In the genomic region with DNA sequence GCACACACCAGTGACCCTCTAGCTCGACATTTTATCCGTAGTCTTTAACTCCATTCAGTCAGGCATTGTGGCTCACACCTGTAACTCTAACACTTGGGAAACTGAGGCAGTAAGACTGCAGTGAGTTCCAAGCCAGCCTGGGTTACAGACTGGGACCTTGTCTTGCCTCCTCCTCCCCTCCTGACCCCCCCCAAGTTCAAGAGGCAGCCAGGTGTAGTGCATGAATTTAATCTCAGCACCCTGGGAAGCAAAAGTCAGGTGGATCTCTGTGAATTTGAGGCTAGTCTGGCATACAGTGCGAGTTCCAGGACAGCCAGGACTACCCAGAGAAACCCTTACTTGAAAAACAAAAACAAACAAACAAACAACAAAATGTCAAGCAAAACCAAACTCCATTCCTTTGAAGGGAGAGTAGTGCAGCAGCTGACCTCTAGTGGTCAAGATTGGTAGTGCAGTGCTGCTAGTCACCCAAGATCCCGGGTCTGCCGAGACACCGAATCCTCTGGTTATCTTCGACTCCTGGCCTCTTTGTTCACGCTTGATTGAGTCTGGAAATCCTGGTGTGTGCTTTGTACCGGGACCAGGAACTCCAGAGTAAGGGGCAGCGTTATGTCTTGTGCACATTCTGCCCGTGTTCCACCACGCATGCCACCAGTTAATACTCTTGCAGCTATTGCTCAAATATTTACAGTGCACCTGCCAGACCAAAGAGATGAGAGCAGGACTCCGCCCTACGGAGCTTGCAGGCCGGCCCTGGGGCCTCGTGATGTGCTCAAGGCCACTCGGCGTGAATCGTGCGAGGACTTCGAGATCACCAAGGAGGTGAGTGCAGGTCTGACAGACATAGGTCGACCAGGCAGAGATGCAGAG, we compare ENCODE assay signal across 8 mouse cellular contexts. TPM values are rescaled to one million over a fixed set of nuclear protein-coding genes. Genes with fewer than 3 reads are reported as not detected.
A peak's percentile ranks its signal among the peaks of the same experiment; 100 is the strongest.
DNase-seq lines count a peak whose midpoint lies in the region; ATAC-seq and TF ChIP-seq lines count a peak whose summit lies in the region.

No protein-coding gene starts in this region.

- ATAC-seq in heart, postnatal 0 days (ENCODE audit: insufficient read depth, low read depth): 0 out of 2 replicates have a peak, but pooled peaks have one; percentile 1
- no peak; the same call in 1 of the 2 replicates for ATAC-seq in lung, embryonic 15.5 days (ENCODE audit: borderline replicate concordance, extremely low read depth, low FRiP score, low TSS enrichment)

- peaks cover 4% of the 10 kb centered on the region for H3K36me3 ChIP-seq in ES-E14 (ENCODE audit: control insufficient read depth, insufficient read depth, low read length, poor library complexity, severe bottlenecking)
- H3K36me3 ChIP-seq in forebrain, embryonic 10.5 days (replicated peaks): no peaks in the 10 kb centered on the region
- H3K36me3 ChIP-seq in heart, postnatal 0 days (replicated peaks; ENCODE audit: control insufficient read depth, insufficient read depth, low read length): no peaks in the 10 kb centered on the region
- H3K36me3 ChIP-seq in lung, embryonic 15.5 days: no peaks in the 10 kb centered on the region

- WGBS in forebrain, embryonic 10.5 days: 17% methylated on average over 22 of the region's 22 CpGs
- 19% methylated on average over 22 of the region's 22 CpGs for WGBS in heart, postnatal 0 days
- 16% methylated on average over 22 of the region's 22 CpGs for WGBS in lung, embryonic 15.5 days
- WGBS in olfactory bulb, adult 2 months: 21% methylated on average over 22 of the region's 22 CpGs

- in situ Hi-C loops in ES-E14 (cut with MboI; ENCODE audit: low sequenced_read_pairs in 2 of 2, unreplicated experiment in 2 of 2): no loop called here

- H3K27ac ChIP-seq in ES-E14 (ENCODE audit: insufficient read depth, low read depth, low read length, poor library complexity, severe bottlenecking): no peak overlapping the region; the same call in 1 of the 2 replicates
- H3K27ac ChIP-seq in forebrain, embryonic 10.5 days: no peak overlapping the region; the same call in 1 of the 2 replicates
- H3K27ac ChIP-seq in heart, postnatal 0 days (ENCODE audit: low read depth): peak overlapping the region; percentile 85
- peak overlapping the region; percentile 48 for H3K27ac ChIP-seq in lung, embryonic 15.5 days
- H3K27ac ChIP-seq in olfactory bulb, adult 2 months (ENCODE audit: insufficient read depth, low read depth, low read length): no peak overlapping the region

- peaks cover 5 to 37% of the 10 kb centered on the region in 2 experiments; a peak in 3 of 4 replicates for H3K4me1 ChIP-seq in ES-E14 (ENCODE audit: control insufficient read depth in 2 of 2, insufficient read depth in 2 of 2, low read length in 2 of 2, poor library complexity in 1 of 2)
- peaks cover 30% of the 10 kb centered on the region for H3K4me1 ChIP-seq in forebrain, embryonic 10.5 days
- H3K4me1 ChIP-seq in heart, postnatal 0 days (ENCODE audit: control insufficient read depth, insufficient read depth): peaks cover 25% of the 10 kb centered on the region
- H3K4me1 ChIP-seq in lung, embryonic 15.5 days: peaks cover 31% of the 10 kb centered on the region
- peaks cover 22% of the 10 kb centered on the region for H3K4me1 ChIP-seq in olfactory bulb, adult 2 months (ENCODE audit: control insufficient read depth, insufficient read depth, low read length)

- H3K9ac ChIP-seq in ES-E14 (ENCODE audit: insufficient read depth, low read depth, low read length, poor library complexity, severe bottlenecking): no peak overlapping the region
- no peak overlapping the region for H3K9ac ChIP-seq in heart, postnatal 0 days (replicated peaks; ENCODE audit: low read depth, low read length)
- H3K9ac ChIP-seq in lung, embryonic 15.5 days: no peak overlapping the region

- H3K4me2 ChIP-seq in heart, postnatal 0 days (ENCODE audit: low read depth, low read length): 0 out of 2 replicates have a peak overlapping the region, but pooled peaks have one; percentile 16
- peak overlapping the region; percentile 37 for H3K4me2 ChIP-seq in lung, embryonic 15.5 days

- TF ChIP-seq EP300 in heart, postnatal 0 days (IDR thresholded peaks at IDR 0.05; ENCODE audit: low read depth): no peak

- H3K4me3 ChIP-seq in ES-E14 (ENCODE audit: insufficient read depth in 1 of 2, low read depth in 1 of 2, low read length in 2 of 2, poor library complexity in 1 of 2, severe bottlenecking in 1 of 2): no peak overlapping the region; a peak in 1 of 4 replicates
- peak overlapping the region; percentile 35 for H3K4me3 ChIP-seq in forebrain, embryonic 10.5 days
- H3K4me3 ChIP-seq in heart, postnatal 0 days (ENCODE audit: low read depth, low read length): no peak overlapping the region
- no peak overlapping the region for H3K4me3 ChIP-seq in lung, embryonic 15.5 days
- H3K4me3 ChIP-seq in olfactory bulb, adult 2 months (ENCODE audit: insufficient read depth, low read depth, low read length): 0 out of 2 replicates have a peak overlapping the region, but pooled peaks have one; percentile 9

- DNase-seq in ES-E14 (ENCODE audit: low read depth, low spot score): peak; percentile 72
- DNase-seq in c-Kit-positive CD71-positive TER-119-negative erythroid progenitor cells, embryonic 14.5 days (ENCODE audit: low read depth): peak; percentile 36
- DNase-seq in forebrain, embryonic 10.5 days (ENCODE audit: extremely low spot score, low spot score): peak; percentile 64
- peak; percentile 55 for DNase-seq in heart, postnatal 0 days (ENCODE audit: low spot score)
- DNase-seq in kidney, postnatal 4 days: peak; percentile 87 to 89
- peak; percentile 75 for DNase-seq in thymus, postnatal 0 days (ENCODE audit: low spot score)

- peaks cover 50% of the 10 kb centered on the region for H3K27me3 ChIP-seq in forebrain, embryonic 10.5 days (ENCODE audit: poor library complexity, severe bottlenecking)
- H3K27me3 ChIP-seq in heart, postnatal 0 days (ENCODE audit: control insufficient read depth, insufficient read depth, low read length): no peaks in the 10 kb centered on the region
- peaks cover 4% of the 10 kb centered on the region; the same call in 1 of the 2 replicates for H3K27me3 ChIP-seq in lung, embryonic 15.5 days

- peak; percentile 95 for TF ChIP-seq CTCF in heart, postnatal 0 days (IDR thresholded peaks at IDR 0.05; ENCODE audit: low read depth)
- TF ChIP-seq CTCF in olfactory bulb, adult 2 months (IDR thresholded peaks at IDR 0.05; ENCODE audit: insufficient read depth, low read depth, low read length): 0 out of 2 replicates have a peak, but pooled peaks have one; percentile 30

- no peak for TF ChIP-seq POLR2A in olfactory bulb, adult 2 months (IDR thresholded peaks at IDR 0.05; ENCODE audit: insufficient read depth, low read depth, low read length)

- no peaks in the 10 kb centered on the region for H3K9me3 ChIP-seq in ES-E14 (ENCODE audit: control insufficient read depth, insufficient read depth, low read depth, low read length)
- H3K9me3 ChIP-seq in forebrain, embryonic 10.5 days: no peaks in the 10 kb centered on the region
- no peaks in the 10 kb centered on the region for H3K9me3 ChIP-seq in heart, postnatal 0 days (replicated peaks; ENCODE audit: control insufficient read depth, low read length)
- H3K9me3 ChIP-seq in lung, embryonic 15.5 days: no peaks in the 10 kb centered on the region

TF ChIP-seq in ES-E14, 5 proteins besides CTCF, POLR2A, EP300 and RAD21 (continues in another document):
- TF ChIP-seq ZC3H11A (IDR thresholded peaks at IDR 0.05; ENCODE audit: borderline replicate concordance, low read depth, low read length): 0 out of 2 replicates have a peak, but pooled peaks have one; percentile 30

RNA-seq across cellular contexts. Expression of gene Slc30a2, which starts 13.8 kb away (rescaled TPM):
- 23.5 and 24.3 TPM in 2 replicates for total RNA-seq in ES-E14 (2012; rRNA removed)
- not detected in 2 replicates for polyA plus RNA-seq in forebrain, embryonic 10.5 days (2016; fragmentation: Nextera tagmentation; extraction: Ambion mirVana)
- 0.38 TPM in 1 of 2 replicates, not detected in the other for total RNA-seq in heart, postnatal 0 days (2014; rRNA removed; ENCODE audit: low replicate concordance)
- polyA plus RNA-seq in heart, postnatal 0 days (2015; fragmentation: Nextera tagmentation; extraction: Ambion mirVana): 0.16 and 0.33 TPM in 2 replicates
- polyA plus RNA-seq in lung, embryonic 15.5 days (2015; fragmentation: Nextera tagmentation; extraction: Ambion mirVana): 0.26 and 0.43 TPM in 2 replicates
- not detected in 2 replicates for polyA plus RNA-seq in olfactory bulb, adult 2 months (2012; ENCODE audit: insufficient read depth, insufficient read length, low replicate concordance, missing spikeins)
- polyA plus RNA-seq in thymus, postnatal 0 days (2015; fragmentation: Nextera tagmentation; extraction: Ambion mirVana): 0.17 and 0.40 TPM in 2 replicates

RNA-seq across cellular contexts. Expression of gene Extl1, which starts 26.8 kb away (rescaled TPM):
- 4.2 and 7.3 TPM in 2 replicates for total RNA-seq in ES-E14 (2012; rRNA removed)
- 0.22 and 0.27 TPM in 2 replicates for polyA plus RNA-seq in forebrain, embryonic 10.5 days (2016; fragmentation: Nextera tagmentation; extraction: Ambion mirVana)
- 3.1 and 11.5 TPM in 2 replicates for total RNA-seq in heart, postnatal 0 days (2014; rRNA removed; ENCODE audit: low replicate concordance)
- polyA plus RNA-seq in heart, postnatal 0 days (2015; fragmentation: Nextera tagmentation; extraction: Ambion mirVana): 2.9 and 3.4 TPM in 2 replicates
- 2.7 and 2.8 TPM in 2 replicates for polyA plus RNA-seq in lung, embryonic 15.5 days (2015; fragmentation: Nextera tagmentation; extraction: Ambion mirVana)
- polyA plus RNA-seq in olfactory bulb, adult 2 months (2012; ENCODE audit: insufficient read depth, insufficient read length, low replicate concordance, missing spikeins): not detected in 2 replicates
- polyA plus RNA-seq in thymus, postnatal 0 days (2015; fragmentation: Nextera tagmentation; extraction: Ambion mirVana): 2.9 and 3.3 TPM in 2 replicates

RNA-seq across cellular contexts. Expression of gene Pafah2, which starts 39.3 kb away (rescaled TPM):
- total RNA-seq in ES-E14 (2012; rRNA removed): 15.8 and 18.4 TPM in 2 replicates
- 6.3 and 6.4 TPM in 2 replicates for polyA plus RNA-seq in forebrain, embryonic 10.5 days (2016; fragmentation: Nextera tagmentation; extraction: Ambion mirVana)
- 16.3 and 17.2 TPM in 2 replicates for total RNA-seq in heart, postnatal 0 days (2014; rRNA removed; ENCODE audit: low replicate concordance)
- polyA plus RNA-seq in heart, postnatal 0 days (2015; fragmentation: Nextera tagmentation; extraction: Ambion mirVana): 7.2 and 7.8 TPM in 2 replicates
- 10.6 and 12.6 TPM in 2 replicates for polyA plus RNA-seq in lung, embryonic 15.5 days (2015; fragmentation: Nextera tagmentation; extraction: Ambion mirVana)
- polyA plus RNA-seq in olfactory bulb, adult 2 months (2012; ENCODE audit: insufficient read depth, insufficient read length, low replicate concordance, missing spikeins): not detected in 2 replicates
- 4.6 and 5.3 TPM in 2 replicates for polyA plus RNA-seq in thymus, postnatal 0 days (2015; fragmentation: Nextera tagmentation; extraction: Ambion mirVana)

RNA-seq across cellular contexts. Expression of gene Trim63, which starts 41.9 kb away (rescaled TPM):
- total RNA-seq in ES-E14 (2012; rRNA removed): 3.5 and 4.3 TPM in 2 replicates
- 0.22 and 0.84 TPM in 2 replicates for polyA plus RNA-seq in forebrain, embryonic 10.5 days (2016; fragmentation: Nextera tagmentation; extraction: Ambion mirVana)
- 168 and 170 TPM in 2 replicates for total RNA-seq in heart, postnatal 0 days (2014; rRNA removed; ENCODE audit: low replicate concordance)
- polyA plus RNA-seq in heart, postnatal 0 days (2015; fragmentation: Nextera tagmentation; extraction: Ambion mirVana): 248 and 281 TPM in 2 replicates
- polyA plus RNA-seq in lung, embryonic 15.5 days (2015; fragmentation: Nextera tagmentation; extraction: Ambion mirVana): 3.3 and 4.3 TPM in 2 replicates
- polyA plus RNA-seq in olfactory bulb, adult 2 months (2012; ENCODE audit: insufficient read depth, insufficient read length, low replicate concordance, missing spikeins): not detected in 2 replicates
- 1.1 and 1.3 TPM in 2 replicates for polyA plus RNA-seq in thymus, postnatal 0 days (2015; fragmentation: Nextera tagmentation; extraction: Ambion mirVana)

Comparison
In these comparisons a context has a peak if more than half of its experiments do, and no peak if none do; other contexts are left out.
1. DNase-seq: peak in every context shown above with its lines; median percentile 88 in kidney, postnatal 4 days; 75 in thymus, postnatal 0 days; 72 in ES-E14; 64 in forebrain, embryonic 10.5 days; 55 in heart, postnatal 0 days; 36 in c-Kit-positive CD71-positive TER-119-negative erythroid progenitor cells, embryonic 14.5 days.
2. H3K27ac ChIP-seq: peak in heart, postnatal 0 days (single experiment) and lung, embryonic 15.5 days (single experiment); none in ES-E14 (single experiment), forebrain, embryonic 10.5 days (single experiment) and olfactory bulb, adult 2 months (single experiment).
3. H3K4me3 ChIP-seq: peak in forebrain, embryonic 10.5 days (single experiment) and olfactory bulb, adult 2 months (single experiment); none in ES-E14 (0 of 2), heart, postnatal 0 days (single experiment) and lung, embryonic 15.5 days (single experiment).